Mouse (Mus musculus) cerebellum, adult 2 months (tissue): Measurements from ENCODE around the gene Nsd2.

Experiments
- CTCF ChIP-seq: fragments of 200-500 bp; IDR thresholded peaks from 2 replicates; pipeline ENCODE4 v1.5.1; 2011; ENCODE audit warnings: low read depth, mild to moderate bottlenecking, control low read depth, low read length, moderate library complexity, borderline replicate concordance; ENCODE audit not compliant: insufficient read depth
- POLR2A ChIP-seq: fragments of 200-500 bp; IDR thresholded peaks from 2 replicates; pipeline ENCODE4 v1.6.1; 2011; ENCODE audit warnings: low read length, control low read depth, borderline replicate concordance; ENCODE audit not compliant: insufficient read depth

- TF ChIP-seq POLR2A (no peak), CTCF (no peak; the same call in 1 of the 2 replicates)
Measured at GRCm38 (mm10) chr5:33853086-33853485, 32.6 kb downstream of the Nsd2 start.
